Mouse (Mus musculus) myocyte (in vitro differentiated cells): Measurements from ENCODE around the gene Hnrnpa3. TPM values are rescaled to one million over a fixed set of nuclear protein-coding genes. Genes with fewer than 3 reads are reported as not detected.
"Not testable (repeated sequence)": the region's sequence is repeated elsewhere in the genome, so short reads cannot be mapped to it uniquely, and the experiment has no call there.

Experiments used
- H3K27me3 ChIP-seq: one replicate; pipeline ENCODE4 v1.6.1; 2011; ENCODE audit not compliant: control insufficient read depth, insufficient read depth, insufficient read length
- H3K36me3 ChIP-seq: one replicate; pipeline ENCODE4 v1.6.1; 2011; ENCODE audit not compliant: control insufficient read depth, insufficient read depth
- H3K4me2 ChIP-seq: one replicate; pipeline ENCODE4 v1.6.1; 2011; ENCODE audit warnings: low read depth, control low read depth
- H3K4me3 ChIP-seq: one replicate; pipeline ENCODE4 v1.5.1; 2011; ENCODE audit warnings: mild to moderate bottlenecking, control low read depth, moderate library complexity
- H3K79me2 ChIP-seq: one replicate; pipeline ENCODE4 v1.6.1; 2011; ENCODE audit not compliant: control insufficient read depth, insufficient read depth
- H3ac ChIP-seq: one replicate; pipeline ENCODE4 v1.6.1; 2011; ENCODE audit not compliant: control insufficient read depth, insufficient read length
- CEBPB ChIP-seq: IDR thresholded peaks from 2 replicates; pipeline ENCODE4 v1.6.1; 2011; ENCODE audit warnings: mild to moderate bottlenecking, moderate library complexity; ENCODE audit not compliant: poor library complexity, insufficient read depth, severe bottlenecking
- E2F4 ChIP-seq: IDR thresholded peaks from one replicate; pipeline ENCODE4 v1.6.1; 2011; ENCODE audit warnings: mild to moderate bottlenecking, control low read depth, moderate library complexity; ENCODE audit not compliant: insufficient read depth
- MAX ChIP-seq: IDR thresholded peaks from one replicate; pipeline ENCODE4 v1.6.1; 2011; ENCODE audit warnings: low read depth, mild to moderate bottlenecking, control low read depth
- MYOD1 ChIP-seq, 3 experiments: IDR thresholded peaks; one replicate each; pipeline ENCODE4 v1.6.1; 2011; ENCODE audit warnings: control low read depth in 2 of 3, low read depth in 2 of 3, mild to moderate bottlenecking in 2 of 3, moderate library complexity in 1 of 3; ENCODE audit not compliant: insufficient read length in 2 of 3, control insufficient read depth in 1 of 3
- MYOG ChIP-seq, 3 experiments: IDR thresholded peaks; one replicate each; pipeline ENCODE4 v1.6.1; 2011; ENCODE audit warnings: control low read depth in 2 of 3, low read depth in 2 of 3, mild to moderate bottlenecking in 2 of 3; ENCODE audit not compliant: insufficient read length in 2 of 3, control insufficient read depth in 1 of 3, insufficient read depth in 1 of 3
- POLR2A ChIP-seq: IDR thresholded peaks from one replicate; pipeline ENCODE4 v1.6.1; 2011; ENCODE audit warnings: low read depth, mild to moderate bottlenecking, control low read depth, moderate library complexity; ENCODE audit not compliant: insufficient read length
- POLR2AphosphoS2 ChIP-seq: IDR thresholded peaks from one replicate; pipeline ENCODE4 v1.6.1; 2011; ENCODE audit warnings: low read depth, control low read depth; ENCODE audit not compliant: insufficient read length
- REST ChIP-seq: IDR thresholded peaks from one replicate; pipeline ENCODE4 v1.6.1; 2011; ENCODE audit warnings: mild to moderate bottlenecking, control low read depth, moderate library complexity; ENCODE audit not compliant: insufficient read depth, insufficient read length
- SRF ChIP-seq: IDR thresholded peaks from one replicate; pipeline ENCODE4 v1.6.1; 2011; ENCODE audit warnings: low read depth; ENCODE audit not compliant: control insufficient read depth, insufficient read length
- TCF12 ChIP-seq: IDR thresholded peaks from one replicate; pipeline ENCODE4 v1.6.1; 2011; ENCODE audit warnings: mild to moderate bottlenecking, control low read depth; ENCODE audit not compliant: poor library complexity, insufficient read depth, severe bottlenecking
- TCF3 ChIP-seq: IDR thresholded peaks from one replicate; pipeline ENCODE4 v1.6.1; 2011; ENCODE audit warnings: low read depth, control low read depth; ENCODE audit not compliant: insufficient read length
- USF1 ChIP-seq: IDR thresholded peaks from one replicate; pipeline ENCODE4 v1.6.1; 2011; ENCODE audit warnings: low read depth, mild to moderate bottlenecking, control low read depth, moderate library complexity
- polyA plus RNA-seq: library from polyadenylated mRNA; unstranded; fragments of >200 nt; fragmentation: generic; extraction: Trizol; gene quantifications from one replicate; pipeline ENCODE4 v1.2.1, GENCODE M21; 2012; ENCODE audit warnings: missing spikeins

Gene Hnrnpa3
- polyA plus RNA-seq, 1 experiment = 193 TPM

DNA sequence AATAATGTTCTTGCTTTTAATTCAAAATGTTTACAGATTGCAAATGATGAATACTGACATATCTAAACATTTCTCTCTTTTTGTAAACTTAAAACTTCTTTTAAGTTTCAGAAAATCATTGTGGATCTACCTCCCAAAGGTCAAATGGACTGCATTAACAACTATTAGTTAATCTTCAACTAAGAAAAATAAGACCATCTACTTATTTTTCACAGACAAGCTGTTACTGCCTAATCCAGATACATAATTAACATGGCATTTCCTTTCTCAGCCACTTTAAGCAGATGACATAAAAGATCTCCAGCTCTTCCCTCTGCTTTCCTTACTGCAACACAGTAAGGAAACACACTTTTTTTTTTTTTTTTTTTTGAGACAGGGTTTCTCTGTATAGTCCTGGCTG lies 21.7 kb upstream of the Hnrnpa3 start:
- no peak overlapping the region for H3K4me3 ChIP-seq
- H3K4me2 ChIP-seq = no peak overlapping the region
- TF ChIP-seq CEBPB (no peak), TCF3 (no peak), POLR2A (no peak), MYOG (IDR thresholded peaks at IDR 0.05; ENCODE audit: control insufficient read depth in 1 of 3, insufficient read depth in 1 of 3, insufficient read length in 2 of 3, low read depth in 2 of 3) (no peak), REST (no peak), E2F4 (no peak), POLR2AphosphoS2 (no peak), USF1 (no peak), SRF (no peak), TCF12 (no peak), MAX (no peak), MYOD1 (IDR thresholded peaks at IDR 0.05; ENCODE audit: control insufficient read depth in 1 of 3, insufficient read length in 2 of 3, low read depth in 2 of 3) (no peak)
- no peaks in the 10 kb centered on the region for H3K36me3 ChIP-seq
- no peaks in the 10 kb centered on the region for H3K27me3 ChIP-seq
- no peak overlapping the region for H3ac ChIP-seq
- H3K79me2 ChIP-seq = no peaks in the 10 kb centered on the region

DNA sequence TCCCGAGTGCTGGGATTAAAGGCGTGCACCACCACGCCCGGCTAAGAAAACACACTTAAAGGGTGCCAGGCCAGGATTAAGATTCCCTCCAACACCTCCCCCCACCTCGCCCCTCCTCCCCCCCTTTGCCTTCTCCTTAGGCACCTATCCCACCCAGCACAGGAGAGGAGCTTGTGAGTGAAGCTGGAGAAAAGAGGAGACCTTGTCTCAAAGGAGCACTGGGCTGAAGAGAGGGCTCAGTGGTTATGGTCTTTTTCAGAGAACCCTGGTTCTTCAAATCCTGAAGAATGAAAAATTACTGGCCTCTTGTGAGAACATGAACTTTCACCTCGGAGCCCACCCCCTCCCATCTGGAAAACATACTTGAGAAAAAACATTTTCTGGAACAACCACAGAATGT lies 21.2 kb upstream of the Hnrnpa3 start:
- not testable (repeated sequence) for H3K79me2 ChIP-seq, H3ac ChIP-seq, H3K36me3 ChIP-seq, H3K27me3 ChIP-seq, H3K4me3 ChIP-seq
- H3K4me2 ChIP-seq = peak overlapping the region; percentile 48

DNA sequence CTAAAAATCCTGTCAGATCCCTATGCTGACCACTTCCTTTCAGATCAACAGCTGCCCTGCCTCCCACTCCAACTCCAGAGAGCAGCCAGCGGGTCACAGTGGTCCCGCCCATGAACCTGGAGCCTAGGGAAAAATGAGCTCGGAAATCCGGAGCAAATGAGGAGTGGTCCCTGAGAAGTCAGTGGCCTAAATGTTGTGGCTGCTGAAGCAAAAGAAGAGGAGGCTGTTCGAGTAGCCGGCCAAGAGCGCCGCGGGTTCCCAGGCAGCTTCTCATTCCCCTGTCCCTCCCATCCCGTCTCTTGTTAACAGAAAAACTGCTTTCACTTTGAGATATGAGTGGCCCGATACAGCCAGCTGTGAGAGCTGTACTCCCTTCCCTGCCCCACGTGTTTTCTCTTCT lies 19.5 kb upstream of the Hnrnpa3 start:
- H3K4me3 ChIP-seq, H3ac ChIP-seq, H3K27me3 ChIP-seq, H3K79me2 ChIP-seq, H3K4me2 ChIP-seq, H3K36me3 ChIP-seq: not testable (repeated sequence)

DNA sequence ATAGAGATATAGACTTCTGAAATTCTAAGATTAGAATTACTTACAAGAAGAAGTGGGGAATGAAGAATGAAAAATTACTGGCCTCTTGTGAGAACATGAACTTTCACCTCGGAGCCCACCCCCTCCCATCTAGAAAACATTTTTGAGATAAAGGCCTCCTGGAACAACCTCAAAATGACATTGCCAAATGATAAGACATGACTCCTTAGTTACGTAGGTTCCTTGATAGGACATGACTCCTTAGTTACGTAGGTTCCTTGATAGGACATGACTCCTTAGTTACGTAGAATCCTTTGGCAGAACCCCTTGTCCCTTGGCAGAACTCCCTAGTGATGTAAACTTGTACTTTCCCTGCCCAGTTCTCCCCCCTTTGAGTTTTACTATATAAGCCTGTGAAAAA lies 16.7 kb upstream of the Hnrnpa3 start:
- H3ac ChIP-seq, H3K79me2 ChIP-seq, H3K4me2 ChIP-seq, H3K4me3 ChIP-seq, H3K36me3 ChIP-seq, H3K27me3 ChIP-seq: not testable (repeated sequence)

DNA sequence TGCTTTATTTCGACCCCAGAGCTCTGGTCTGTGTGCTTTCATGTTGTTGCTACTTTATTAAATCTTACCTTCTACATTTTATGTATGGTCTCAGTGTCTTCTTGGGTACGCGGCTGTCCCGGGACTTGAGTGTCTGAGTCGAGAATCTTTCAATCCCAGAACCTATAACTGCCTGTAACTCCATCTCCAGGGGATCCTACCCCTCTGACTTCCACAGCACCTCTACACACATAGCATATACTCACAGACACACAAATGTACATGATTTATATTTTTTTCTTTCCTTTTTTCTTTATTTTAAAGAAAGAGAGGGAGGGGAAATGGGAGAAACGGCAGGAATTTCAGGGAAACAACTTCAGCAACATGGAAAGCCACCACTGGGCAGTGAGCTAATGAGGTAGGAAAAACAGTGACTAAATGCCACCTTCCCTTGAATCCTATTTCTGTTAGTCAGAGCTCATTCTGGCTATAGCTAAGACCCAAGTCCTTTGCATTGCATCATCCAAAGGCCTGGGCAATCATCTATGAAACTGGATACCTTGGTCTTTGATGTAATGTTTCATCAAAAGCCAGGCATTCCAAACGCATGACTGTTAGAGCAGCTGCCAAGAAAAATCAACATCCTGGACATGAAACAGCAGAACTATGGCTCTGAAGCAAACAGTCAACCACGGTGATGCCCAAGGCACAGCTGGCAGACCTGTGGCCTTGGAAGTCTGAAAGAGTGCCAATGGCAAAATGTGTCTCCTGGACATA lies 16.1 kb upstream of the Hnrnpa3 start:
- peak; percentile 22 for TF ChIP-seq TCF3
- peak; percentile 43 for TF ChIP-seq TCF12
- peak in 1 of 3 experiments; percentile 58 for TF ChIP-seq MYOG (IDR thresholded peaks at IDR 0.05; ENCODE audit: control insufficient read depth in 1 of 3, insufficient read depth in 1 of 3, insufficient read length in 2 of 3, low read depth in 2 of 3)
- TF ChIP-seq POLR2AphosphoS2 = no peak
- TF ChIP-seq REST = no peak
- no peak for TF ChIP-seq USF1
- peak; percentile 99 for TF ChIP-seq CEBPB
- TF ChIP-seq SRF = no peak
- TF ChIP-seq MYOD1 (IDR thresholded peaks at IDR 0.05; ENCODE audit: control insufficient read depth in 1 of 3, insufficient read length in 2 of 3, low read depth in 2 of 3) = peak; percentile 21 to 92 (median 91)
- TF ChIP-seq POLR2A = no peak
- TF ChIP-seq E2F4 = no peak
- TF ChIP-seq MAX = no peak
- Histone ChIP-seq H3K4me3 (no peak overlapping the region), H3K36me3 (no peaks in the 10 kb centered on the region), H3ac (no peak overlapping the region), H3K79me2 (no peaks in the 10 kb centered on the region), H3K4me2 (peak overlapping the region; percentile 53), H3K27me3 (no peaks in the 10 kb centered on the region)

DNA sequence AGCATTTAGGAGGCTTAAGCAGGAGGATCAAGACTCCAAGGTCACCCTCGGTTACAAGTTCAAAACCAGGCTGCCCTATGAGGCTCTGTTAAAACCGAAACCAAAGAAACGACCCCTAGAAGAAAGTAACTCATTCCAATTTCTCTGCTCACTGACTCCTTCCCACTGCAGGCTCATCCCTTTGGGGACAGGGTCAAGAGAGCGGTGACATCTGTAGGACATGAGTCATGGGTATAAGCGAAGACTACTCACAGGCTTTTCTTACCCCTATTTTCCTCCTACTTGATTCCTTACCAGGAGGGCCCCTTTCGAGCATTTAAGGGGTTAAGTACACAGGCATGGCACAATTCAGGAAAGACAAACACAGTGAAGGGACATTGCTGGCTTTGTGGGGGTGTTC lies 15.1 kb upstream of the Hnrnpa3 start:
- Histone ChIP-seq H3K4me3 (no peak overlapping the region), H3ac (no peak overlapping the region), H3K36me3 (no peaks in the 10 kb centered on the region), H3K4me2 (peak overlapping the region; percentile 53), H3K79me2 (no peaks in the 10 kb centered on the region), H3K27me3 (no peaks in the 10 kb centered on the region)
- TF ChIP-seq MAX = no peak
- no peak for TF ChIP-seq USF1
- no peak for TF ChIP-seq TCF3
- TF ChIP-seq POLR2AphosphoS2 = no peak
- no peak for TF ChIP-seq CEBPB
- TF ChIP-seq E2F4 = no peak
- no peak for TF ChIP-seq REST
- TF ChIP-seq TCF12 = no peak
- no peak for TF ChIP-seq MYOD1 (IDR thresholded peaks at IDR 0.05; ENCODE audit: control insufficient read depth in 1 of 3, insufficient read length in 2 of 3, low read depth in 2 of 3)
- TF ChIP-seq POLR2A = no peak
- no peak for TF ChIP-seq MYOG (IDR thresholded peaks at IDR 0.05; ENCODE audit: control insufficient read depth in 1 of 3, insufficient read depth in 1 of 3, insufficient read length in 2 of 3, low read depth in 2 of 3)
